Mouse (Mus musculus) spleen, postnatal 0 days (tissue): ENCODE data around the gene Ep300. TPM values are rescaled to one million over a fixed set of nuclear protein-coding genes. Genes with fewer than 3 reads are reported as not detected.

ENCODE experiments used
- polyA plus RNA-seq: library from polyadenylated mRNA; unstranded; fragments of >200 nt; fragmentation: Nextera tagmentation; extraction: Ambion mirVana; gene quantifications from 2 replicates; pipeline ENCODE4 v1.2.1, GENCODE M21; 2015

Gene Ep300
- polyA plus RNA-seq = 12.4 and 12.6 TPM in 2 replicates

GRCm38 (mm10) chr15:81584913-81585745 lies at the start of gene Ep300:
Gene Ep300, plus strand, starts transcription at chr15:81585351.

GRCm38 (mm10) chr15:81663697-81664561 lies 78.8 kb downstream of the Ep300 start, which contains the start of gene L3mbtl2:
Gene L3mbtl2, plus strand, starts transcription at chr15:81663889.

GRCm38 (mm10) chr15:81697175-81697574 lies 112.0 kb downstream of the Ep300 start, which contains the start of gene Chadl:
Gene Chadl, minus strand, starts transcription at chr15:81697287.

Other genes starting within 250 kb of the Ep300 start
- 41.4 and 41.9 TPM in 2 replicates for gene Slc25a17, start 224.5 kb upstream of the Ep300 start, polyA plus RNA-seq
- gene St13, start 185.3 kb upstream of the Ep300 start, polyA plus RNA-seq = 62.5 and 69.0 TPM in 2 replicates
- gene Xpnpep3, start 185.2 kb upstream of the Ep300 start, polyA plus RNA-seq = 5.0 TPM in 2 replicates
- 0.96 and 1.7 TPM in 2 replicates for gene Dnajb7, start 177.1 kb upstream of the Ep300 start, polyA plus RNA-seq
- gene Rbx1, start 119.1 kb upstream of the Ep300 start, polyA plus RNA-seq = 383 and 402 TPM in 2 replicates
- gene L3mbtl2, start 78.5 kb downstream of the Ep300 start, polyA plus RNA-seq = 16.6 and 17.1 TPM in 2 replicates
- 0.41 and 0.98 TPM in 2 replicates for gene Chadl, start 111.9 kb downstream of the Ep300 start, polyA plus RNA-seq
- 8.2 and 8.3 TPM in 2 replicates for gene Zc3h7b, start 159.7 kb downstream of the Ep300 start, polyA plus RNA-seq
- gene Rangap1, start 160.2 kb downstream of the Ep300 start, polyA plus RNA-seq = 51.0 and 53.0 TPM in 2 replicates
- gene Tef, start 217.1 kb downstream of the Ep300 start, polyA plus RNA-seq = 8.5 and 10.8 TPM in 2 replicates